Comparison of ENCODE assay signal across 8 mouse cellular contexts in the genomic region with DNA sequence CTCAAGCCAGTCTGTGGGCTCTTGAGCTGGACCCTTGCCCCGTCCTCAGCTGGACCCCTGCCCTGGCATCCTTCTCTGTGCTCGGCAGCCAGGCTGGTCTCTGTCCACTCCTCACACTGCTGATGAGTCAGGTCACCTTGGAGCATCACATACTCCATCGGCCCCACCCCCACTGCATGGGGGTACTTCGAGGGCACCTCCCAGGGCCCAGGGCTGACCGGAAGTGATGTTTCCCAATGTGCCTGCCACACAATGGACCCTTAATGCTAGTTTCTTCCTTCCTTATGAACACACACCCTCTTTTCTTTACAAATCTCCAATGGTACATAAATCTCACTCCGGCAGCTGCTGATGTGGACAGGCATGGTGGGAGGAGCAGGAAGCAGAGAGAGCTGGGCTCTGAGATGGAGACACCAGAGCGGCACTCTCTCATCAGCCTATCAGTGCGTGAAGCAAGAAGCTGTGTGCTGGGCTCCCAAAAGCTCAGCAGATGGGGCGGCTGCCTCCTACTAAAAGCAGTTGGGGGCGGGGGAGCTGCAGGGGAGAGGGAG.
DNase-seq lines count a peak whose midpoint lies in the region; ATAC-seq lines count a peak whose summit lies in the region.

No protein-coding gene starts in this region.

- intact Hi-C loops in heart, postnatal 14 days (cut with DNase I): no loop called here

- no peak for ATAC-seq in CD4-positive, CD25-positive, alpha-beta regulatory T cell, adult 4 months

- peak; percentile 57 for DNase-seq in CD4-positive, CD25-positive, alpha-beta regulatory T cell, adult 2 months (ENCODE audit: low read depth, low spot score)
- DNase-seq in adrenal gland, adult 2 months: peak; percentile 74
- peak; percentile 30 to 38 for DNase-seq in heart, postnatal 14 days
- DNase-seq in layer of hippocampus, adult 18-20 months (ENCODE audit: low spot score in 2 of 2): peak; percentile 71 to 81
- peak; percentile 70 to 82 for DNase-seq in lung, adult 18-20 months
- peak; percentile 19 for DNase-seq in right cerebral cortex, postnatal 4 days
- no peak for DNase-seq in Muller cell, postnatal 12 days (ENCODE audit: inconsistent ontology term)
